Mouse (Mus musculus) CH12.LX (cell line): Measurements from ENCODE around the gene Gm20662. TPM values are rescaled to one million over a fixed set of nuclear protein-coding genes. Genes with fewer than 3 reads are reported as not detected.

Source experiments
- DNase-seq: peaks from one replicate; pipeline ENCODE4 v3.0.0-alpha.2; 2013; ENCODE audit errors: extremely low read depth
- H3K27ac ChIP-seq: 2 replicates; pipeline ENCODE4 v1.5.1; 2012; ENCODE audit warnings: low read depth, mild to moderate bottlenecking, control low read depth, moderate library complexity; ENCODE audit not compliant: insufficient read depth
- H3K27me3 ChIP-seq: replicated peaks from 2 replicates; pipeline ENCODE3; 2012; ENCODE audit warnings: inconsistent platforms
- H3K36me3 ChIP-seq, 2 experiments: replicated peaks in 1 of 2; 2 replicates each; pipeline versions ENCODE3 to v1.6.1; 2012; ENCODE audit warnings: inconsistent platforms in 1 of 2, low read length in 1 of 2, mild to moderate bottlenecking in 1 of 2, mixed read lengths in 1 of 2, moderate library complexity in 1 of 2; ENCODE audit not compliant: control insufficient read depth in 1 of 2, insufficient read depth in 1 of 2
- H3K4me1 ChIP-seq, 2 experiments: 2 replicates each; pipeline ENCODE4 v1.6.1; 2012; ENCODE audit warnings: inconsistent platforms in 1 of 2, moderate library complexity in 1 of 2; ENCODE audit not compliant: insufficient read depth in 2 of 2, control insufficient read depth in 1 of 2
- H3K4me2 ChIP-seq: 2 replicates; pipeline ENCODE4 v1.6.1; 2012; ENCODE audit warnings: low read depth, mild to moderate bottlenecking, control low read depth; ENCODE audit not compliant: poor library complexity, insufficient read depth, severe bottlenecking
- H3K4me3 ChIP-seq, 3 experiments: fragments of 150-350 bp in 1 of 3; sonication (generic) in 1 of 3; replicated peaks in 1 of 3; 2 replicates each; pipeline versions ENCODE3 to v1.5.1; 2011 to 2012; ENCODE audit warnings: low read depth in 2 of 3, low read length in 2 of 3, mild to moderate bottlenecking in 2 of 3, moderate library complexity in 2 of 3, control low read depth in 1 of 3, improper control_type of control experiment in 1 of 3, inconsistent platforms in 1 of 3, mixed read lengths in 1 of 3; ENCODE audit not compliant: poor library complexity in 1 of 3
- H3K79me2 ChIP-seq: replicated peaks from 2 replicates; pipeline ENCODE4 v1.6.1; 2012; ENCODE audit warnings: mild to moderate bottlenecking, moderate library complexity; ENCODE audit not compliant: control insufficient read depth, poor library complexity, insufficient read depth, severe bottlenecking; ENCODE audit errors: extremely low read depth
- H3K9ac ChIP-seq: 2 replicates; pipeline ENCODE4 v1.6.1; 2012; ENCODE audit warnings: low read depth, mild to moderate bottlenecking, control low read depth, moderate library complexity; ENCODE audit not compliant: insufficient read depth
- H3K9me3 ChIP-seq: replicated peaks from 2 replicates; pipeline ENCODE3; 2012; ENCODE audit warnings: low read length, inconsistent platforms, mixed read lengths
- CHD2 ChIP-seq: IDR thresholded peaks from 2 replicates; pipeline ENCODE4 v1.6.1; 2011; ENCODE audit warnings: low read length, improper control_type of control experiment
- E2F4 ChIP-seq: IDR thresholded peaks from 2 replicates; pipeline ENCODE4 v1.6.1; 2011; ENCODE audit warnings: low read depth, low read length, improper control_type of control experiment; ENCODE audit not compliant: insufficient replicate concordance
- ELF1 ChIP-seq: IDR thresholded peaks from 2 replicates; pipeline ENCODE4 v1.6.1; 2014; ENCODE audit warnings: low read depth, mild to moderate bottlenecking, inconsistent platforms, low read length, improper control_type of control experiment
- EP300 ChIP-seq: IDR thresholded peaks from 2 replicates; pipeline ENCODE4 v1.6.1; 2011; ENCODE audit warnings: low read length, improper control_type of control experiment
- ETS1 ChIP-seq: conservative IDR thresholded peaks from 2 replicates; pipeline ENCODE4 v1.6.1; 2012; ENCODE audit warnings: low read depth, mild to moderate bottlenecking, inconsistent platforms, low read length, improper control_type of control experiment, moderate library complexity
- GABPA ChIP-seq: IDR thresholded peaks from 2 replicates; pipeline ENCODE4 v1.6.1; 2012; ENCODE audit warnings: low read depth, low read length, improper control_type of control experiment, inconsistent platforms; ENCODE audit not compliant: insufficient replicate concordance
- JUN ChIP-seq: IDR thresholded peaks from 2 replicates; pipeline ENCODE4 v1.6.1; 2011; ENCODE audit warnings: low read depth, mild to moderate bottlenecking, low read length, improper control_type of control experiment, moderate library complexity; ENCODE audit not compliant: insufficient read depth
- MAX ChIP-seq: IDR thresholded peaks from 2 replicates; pipeline ENCODE4 v1.6.1; 2011; ENCODE audit warnings: low read length, improper control_type of control experiment
- MAZ ChIP-seq: IDR thresholded peaks from 2 replicates; pipeline ENCODE4 v1.6.1; 2012; ENCODE audit warnings: low read depth, mild to moderate bottlenecking, inconsistent platforms, low read length, improper control_type of control experiment, moderate library complexity
- MXI1 ChIP-seq: IDR thresholded peaks from 2 replicates; pipeline ENCODE4 v1.6.1; 2011; ENCODE audit warnings: mild to moderate bottlenecking, low read depth, low read length, improper control_type of control experiment
- NRF1 ChIP-seq: IDR thresholded peaks from 2 replicates; pipeline ENCODE4 v1.6.1; 2014; ENCODE audit warnings: low read depth, mild to moderate bottlenecking, inconsistent platforms, low read length, improper control_type of control experiment, moderate library complexity
- POLR2AphosphoS2 ChIP-seq: IDR thresholded peaks from 2 replicates; pipeline ENCODE4 v1.6.1; 2011; ENCODE audit warnings: low read depth, low read length, improper control_type of control experiment
- RAD21 ChIP-seq: IDR thresholded peaks from 2 replicates; pipeline ENCODE4 v1.6.1; 2011; ENCODE audit warnings: low read depth, mild to moderate bottlenecking, low read length, improper control_type of control experiment, moderate library complexity
- SIN3A ChIP-seq: IDR thresholded peaks from 2 replicates; pipeline ENCODE4 v1.6.1; 2012; ENCODE audit warnings: low read length, improper control_type of control experiment, inconsistent platforms
- TCF12 ChIP-seq: IDR thresholded peaks from 2 replicates; pipeline ENCODE4 v1.6.1; 2014; ENCODE audit warnings: low read depth, mild to moderate bottlenecking, inconsistent platforms, low read length, improper control_type of control experiment
- UBTF ChIP-seq: IDR thresholded peaks from 2 replicates; pipeline ENCODE4 v1.6.1; 2012; ENCODE audit warnings: low read depth, mild to moderate bottlenecking, inconsistent platforms, low read length, improper control_type of control experiment, moderate library complexity
- USF1 ChIP-seq: IDR thresholded peaks from 2 replicates; pipeline ENCODE4 v1.6.1; 2014; ENCODE audit warnings: low read depth, mild to moderate bottlenecking, inconsistent platforms, low read length, improper control_type of control experiment
- ZMIZ1 ChIP-seq: IDR thresholded peaks from 2 replicates; pipeline ENCODE4 v1.6.1; 2012; ENCODE audit warnings: low read depth, mild to moderate bottlenecking, inconsistent platforms, low read length, improper control_type of control experiment
- ZNF384 ChIP-seq: IDR thresholded peaks from 2 replicates; pipeline ENCODE4 v1.6.1; 2012; ENCODE audit warnings: low read depth, low read length, improper control_type of control experiment, inconsistent platforms
- dilution Hi-C: fragments of 300-500 bp; cut with MboI; formaldehyde crosslinking; loops from 2 replicates; pipeline ENCODE4 v1.14.3; 2020; ENCODE audit warnings: low sequenced_read_pairs; ENCODE audit not compliant: extremely low pct_unique_long_range_greater_than_20kb, extremely low pct_ligation_motif_present
- in situ Hi-C: fragments of 300-500 bp; cut with MboI; formaldehyde crosslinking; loops from 3 replicates; pipeline ENCODE4 v1.14.3; 2019; ENCODE audit warnings: low sequenced_read_pairs, low pct_ligation_motif_present, low pct_unique_long_range_greater_than_20kb, mixed read lengths
- polyA plus RNA-seq: library from polyadenylated mRNA; unstranded; fragments of >175 nt; gene quantifications from 2 replicates; pipeline ENCODE4 v1.2.1, GENCODE M21; 2012; ENCODE audit warnings: low read depth; ENCODE audit not compliant: insufficient read length
- total RNA-seq, 2 experiments: library from RNA; depleted of rRNA; stranded (reverse); fragments of 300-350 nt in 1 of 2; fragments of >200 nt in 1 of 2; gene quantifications; 2 replicates each; pipeline ENCODE4 v1.2.3; 2012 to 2014

Gm20662 gene
- total and polyA plus RNA-seq, 3 experiments, result 0.31 to 1.2 TPM; not detected in 1

DNA sequence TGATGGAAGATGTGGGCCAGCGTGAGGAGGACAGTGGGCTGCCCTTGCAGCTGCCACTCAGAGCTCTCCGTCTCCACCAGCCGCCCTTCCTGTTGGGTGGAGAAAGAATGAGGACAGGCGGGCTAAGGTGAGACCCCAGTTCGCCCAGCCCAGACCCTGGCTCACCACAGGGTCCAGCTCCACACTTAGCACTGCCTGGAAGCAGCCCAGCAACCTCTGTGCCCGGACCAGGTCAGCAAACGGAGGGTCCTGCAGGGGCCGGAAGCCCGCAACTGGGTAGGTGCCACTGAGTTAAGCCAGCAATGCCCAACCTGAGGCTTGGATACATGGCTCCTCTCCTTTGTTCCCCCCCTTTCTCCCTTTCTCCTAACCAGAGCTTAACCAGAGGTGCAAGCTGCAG is 72.9 kb downstream of the Gm20662 start:
- no peak overlapping the region for H3K9ac ChIP-seq
- H3K4me1 ChIP-seq, result no peaks in the 10 kb centered on the region
- in situ Hi-C loops, result loop anchor here (5.0 kb wide), 1 partner anchor 157 kb away; no protein-coding TSS in a partner anchor
- no peak overlapping the region for H3K4me3 ChIP-seq
- no peak for DNase-seq
- H3K27me3 ChIP-seq, result no peaks in the 10 kb centered on the region
- H3K27ac ChIP-seq, result no peak overlapping the region
- TF ChIP-seq SIN3A (no peak), RAD21 (no peak), MXI1 (no peak), E2F4 (no peak)
- H3K79me2 ChIP-seq, result no peaks in the 10 kb centered on the region
- H3K9me3 ChIP-seq, result no peaks in the 10 kb centered on the region
- dilution Hi-C loops, result no loop called here
- H3K4me2 ChIP-seq, result no peak overlapping the region
- H3K36me3 ChIP-seq, result peaks cover 86 to 97% of the 10 kb centered on the region in 2 experiments

DNA sequence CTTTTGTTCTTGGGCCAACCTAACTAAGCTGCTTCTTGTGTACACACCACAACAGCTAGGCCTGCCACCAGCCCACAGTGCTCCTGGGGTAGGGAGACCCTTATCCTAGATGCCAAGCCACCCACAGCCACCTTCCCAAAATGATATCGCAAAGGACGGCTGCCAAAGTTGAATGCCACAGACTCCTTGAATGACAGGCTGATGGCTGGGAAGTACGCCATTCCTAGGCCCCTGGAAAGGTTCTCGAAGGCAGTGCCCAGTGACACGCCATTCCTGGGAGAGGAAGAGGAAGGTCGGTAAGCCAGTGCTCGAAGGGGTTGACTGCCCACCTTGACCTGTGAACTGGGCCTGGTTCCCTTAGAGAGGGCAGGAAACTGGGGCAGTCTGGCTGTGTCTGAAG is 73.4 kb downstream of the Gm20662 start:
- DNase-seq, result no peak
- Histone ChIP-seq H3K4me3 (no peak overlapping the region), H3K4me1 (no peaks in the 10 kb centered on the region), H3K27ac (no peak overlapping the region), H3K9ac (no peak overlapping the region), H3K79me2 (no peaks in the 10 kb centered on the region), H3K27me3 (no peaks in the 10 kb centered on the region), H3K4me2 (no peak overlapping the region), H3K36me3 (peaks cover 80 to 95% of the 10 kb centered on the region in 2 experiments), H3K9me3 (no peaks in the 10 kb centered on the region)
- dilution Hi-C loops (no loop called here), in situ Hi-C loops (loop anchor here (5.0 kb wide), 1 partner anchor 157 kb away; no protein-coding TSS in a partner anchor)
- no peak for TF ChIP-seq E2F4
- TF ChIP-seq ZNF384, result no peak
- TF ChIP-seq POLR2AphosphoS2, result no peak
- TF ChIP-seq ELF1, result no peak
- TF ChIP-seq USF1, result no peak
- TF ChIP-seq ZMIZ1, result no peak

DNA sequence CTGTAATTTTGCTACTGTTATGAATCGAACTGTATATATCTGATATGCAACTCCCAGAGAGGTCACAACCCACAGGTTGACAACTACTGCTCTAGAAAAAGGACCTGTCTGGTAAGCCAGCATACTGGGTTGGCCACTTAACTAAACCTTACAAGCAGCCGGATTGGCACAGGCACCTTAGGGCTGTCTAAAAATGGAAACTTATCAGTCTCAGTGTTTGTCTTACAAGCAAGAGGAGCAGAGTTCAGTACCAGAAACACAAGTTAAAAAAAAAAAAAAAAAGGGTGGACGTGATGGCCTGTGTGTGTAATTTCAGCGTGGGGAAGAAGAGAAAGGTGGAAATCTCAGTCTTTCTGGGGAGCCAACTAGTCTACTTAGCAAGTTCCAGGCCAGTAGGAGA is 75.7 kb downstream of the Gm20662 start:
- no peak for TF ChIP-seq EP300
- TF ChIP-seq CHD2, result no peak
- TF ChIP-seq TCF12, result no peak
- no peak for TF ChIP-seq GABPA
- TF ChIP-seq ELF1, result no peak
- no peak for TF ChIP-seq MAX
- TF ChIP-seq MXI1, result no peak
- no peak for TF ChIP-seq JUN
- no peak for TF ChIP-seq ETS1
- TF ChIP-seq MAZ, result no peak
- TF ChIP-seq UBTF, result no peak
- TF ChIP-seq NRF1, result no peak
- dilution Hi-C loops, result no loop called here
- no peak for DNase-seq
- Histone ChIP-seq H3K4me2 (no peak overlapping the region), H3K9me3 (no peaks in the 10 kb centered on the region), H3K4me3 (no peak overlapping the region), H3K27ac (no peak overlapping the region), H3K27me3 (no peaks in the 10 kb centered on the region), H3K9ac (no peak overlapping the region), H3K79me2 (no peaks in the 10 kb centered on the region), H3K36me3 (peaks cover 60 to 83% of the 10 kb centered on the region in 2 experiments), H3K4me1 (peaks cover 0 to 1% of the 10 kb centered on the region in 2 experiments; a peak in 1 of 4 replicates)
- in situ Hi-C loops, result no loop called here
